Mouse (Mus musculus): ENCODE data around the gene 1110032A03Rik. TPM values are rescaled to one million over a fixed set of nuclear protein-coding genes. Genes with fewer than 3 reads are reported as not detected.

The 1110032A03Rik gene
- polyA plus RNA-seq, 1 experiment from 2014 or later, result 24.5 TPM

DNA sequence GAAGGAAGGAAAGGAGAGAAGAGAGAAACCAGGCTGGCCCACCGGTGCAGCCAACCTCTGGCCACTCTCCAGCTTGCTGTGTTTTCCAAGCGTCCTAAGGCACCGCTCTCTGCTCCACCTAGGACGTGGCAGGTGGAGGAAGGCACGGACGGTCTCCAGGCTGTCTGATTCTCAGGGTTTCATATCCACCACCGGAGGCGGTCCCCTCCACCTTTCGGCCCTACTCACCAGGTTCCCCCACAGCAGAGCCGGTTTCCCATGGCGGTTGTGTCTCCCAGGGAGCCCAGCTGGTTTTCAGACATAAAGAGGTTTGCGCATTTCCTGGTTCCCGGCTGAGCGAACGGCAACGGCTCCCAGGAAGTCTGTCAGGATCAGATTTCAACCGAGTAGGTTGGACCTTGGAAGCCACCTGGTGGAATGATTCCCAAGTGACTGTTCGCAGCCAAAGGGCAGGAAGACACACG, 29.1 kb downstream of the 1110032A03Rik start, which contains the start of gene 2310030G06Rik:
Gene 2310030G06Rik (minus strand): TSS at position 323 of the 464 bp plus-strand sequence.
- peak within 1 kb of the TSS; percentile 85 for H3K27ac ChIP-seq (replicated peaks)
- H3K9ac ChIP-seq, result peak within 1 kb of the TSS; percentile 83
- H3K27me3 ChIP-seq (replicated peaks), result no peaks in the 10 kb centered on the region
- H3K9me3 ChIP-seq, result no peaks in the 10 kb centered on the region
- H3K4me2 ChIP-seq, result peak within 1 kb of the TSS; percentile 75
- no peak for ATAC-seq (ENCODE audit: extremely low read depth, insufficient number of reproducible peaks, low FRiP score, low TSS enrichment)
- peak within 1 kb of the TSS; percentile 62 for H3K4me3 ChIP-seq
- H3K36me3 ChIP-seq, result 0 out of 2 replicates have a peak, but pooled peaks cover 3% of the 10 kb centered on the region
- WGBS, result 2% methylated on average over 19 of the region's 19 CpGs
- peaks cover 65% of the 10 kb centered on the region for H3K4me1 ChIP-seq

DNA sequence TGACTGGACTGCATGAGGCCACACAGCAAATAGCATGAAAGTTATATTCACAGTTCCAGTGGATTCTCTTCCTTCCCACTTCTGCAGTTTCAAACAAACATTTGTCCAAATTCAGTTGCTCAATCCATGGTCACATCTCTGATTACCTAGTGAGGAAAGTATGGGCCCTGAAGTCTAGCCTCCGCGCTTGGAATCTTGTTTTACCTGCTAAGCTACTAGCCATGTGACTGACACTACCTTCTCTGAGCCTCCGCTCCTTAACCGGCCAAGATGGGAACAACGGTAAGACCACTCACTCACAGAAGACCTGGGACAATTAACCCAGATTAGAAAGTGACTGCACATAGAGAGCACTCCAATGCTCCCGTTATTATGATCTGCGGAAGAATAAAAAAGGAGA, 29.5 kb downstream of the 1110032A03Rik start:
- Histone ChIP-seq H3K4me3 (peak overlapping the region; percentile 62), H3K27ac (replicated peaks) (peak overlapping the region; percentile 85), H3K36me3 (0 out of 2 replicates have a peak, but pooled peaks cover 3% of the 10 kb centered on the region), H3K4me2 (peak overlapping the region; percentile 75), H3K9me3 (no peaks in the 10 kb centered on the region), H3K4me1 (peaks cover 61% of the 10 kb centered on the region), H3K9ac (peak overlapping the region; percentile 83), H3K27me3 (replicated peaks) (no peaks in the 10 kb centered on the region)
- 12% methylated on average over 7 of the region's 7 CpGs for WGBS
- no peak for ATAC-seq (ENCODE audit: extremely low read depth, insufficient number of reproducible peaks, low FRiP score, low TSS enrichment)

DNA sequence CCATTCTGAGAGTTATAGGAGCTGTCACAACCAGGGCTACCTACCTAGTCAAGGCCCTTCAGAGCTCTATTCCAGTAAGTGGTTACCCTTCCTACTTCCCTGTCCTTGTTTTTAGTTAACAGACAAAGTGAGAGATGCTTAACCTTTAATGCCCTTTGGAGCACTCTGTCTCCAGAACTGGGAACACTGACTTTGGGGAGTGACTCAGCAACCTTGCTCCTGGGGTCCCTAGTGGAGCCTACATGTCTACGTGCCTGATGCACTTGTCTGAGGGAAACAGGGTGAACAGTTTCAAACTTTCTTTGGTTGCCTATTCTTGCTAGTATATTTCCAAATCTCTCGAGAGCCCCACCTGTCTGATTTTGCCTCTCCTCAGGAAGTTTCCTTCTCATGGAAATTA, 32.6 kb downstream of the 1110032A03Rik start:
- H3K27ac ChIP-seq (replicated peaks), result 0 out of 2 replicates have a peak overlapping the region, but pooled peaks have one; percentile 22
- no peak overlapping the region for H3K4me2 ChIP-seq
- H3K4me1 ChIP-seq, result peaks cover 52% of the 10 kb centered on the region
- H3K4me3 ChIP-seq, result no peak overlapping the region
- no peaks in the 10 kb centered on the region for H3K9me3 ChIP-seq
- 60% methylated on average over 2 of the region's 2 CpGs for WGBS
- no peak for ATAC-seq (ENCODE audit: extremely low read depth, insufficient number of reproducible peaks, low FRiP score, low TSS enrichment)
- 0 out of 2 replicates have a peak, but pooled peaks cover 3% of the 10 kb centered on the region for H3K36me3 ChIP-seq
- H3K9ac ChIP-seq, result no peak overlapping the region
- H3K27me3 ChIP-seq (replicated peaks), result no peaks in the 10 kb centered on the region

DNA sequence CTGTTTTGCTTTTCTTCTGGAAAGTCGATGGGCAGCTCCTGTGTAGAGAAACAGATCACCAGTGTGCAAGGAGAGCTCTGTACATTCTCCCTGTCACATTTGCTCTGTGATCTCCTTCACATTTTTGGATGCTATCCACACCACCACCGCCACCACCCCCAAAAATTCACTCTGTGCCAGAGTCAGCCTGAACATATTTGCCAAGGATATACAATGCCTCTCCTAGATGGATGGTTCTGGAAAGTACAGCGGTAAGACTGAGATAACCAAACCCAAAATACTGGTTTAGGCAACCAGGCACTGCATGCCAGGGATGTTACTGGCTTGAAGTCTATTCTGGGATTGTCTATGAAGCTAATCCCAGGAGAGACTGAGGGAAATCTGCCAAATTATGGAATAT, 33.1 kb downstream of the 1110032A03Rik start:
- no peaks in the 10 kb centered on the region for H3K27me3 ChIP-seq (replicated peaks)
- peaks cover 47% of the 10 kb centered on the region for H3K4me1 ChIP-seq
- WGBS, result 75% methylated on average over 3 of the region's 3 CpGs
- no peaks in the 10 kb centered on the region for H3K9me3 ChIP-seq
- ATAC-seq (ENCODE audit: extremely low read depth, insufficient number of reproducible peaks, low FRiP score, low TSS enrichment), result no peak
- peak overlapping the region; percentile 21; the same call in 1 of the 2 replicates for H3K27ac ChIP-seq (replicated peaks)
- no peak overlapping the region for H3K4me2 ChIP-seq
- H3K9ac ChIP-seq, result no peak overlapping the region
- no peak overlapping the region for H3K4me3 ChIP-seq
- 0 out of 2 replicates have a peak, but pooled peaks cover 3% of the 10 kb centered on the region for H3K36me3 ChIP-seq

DNA sequence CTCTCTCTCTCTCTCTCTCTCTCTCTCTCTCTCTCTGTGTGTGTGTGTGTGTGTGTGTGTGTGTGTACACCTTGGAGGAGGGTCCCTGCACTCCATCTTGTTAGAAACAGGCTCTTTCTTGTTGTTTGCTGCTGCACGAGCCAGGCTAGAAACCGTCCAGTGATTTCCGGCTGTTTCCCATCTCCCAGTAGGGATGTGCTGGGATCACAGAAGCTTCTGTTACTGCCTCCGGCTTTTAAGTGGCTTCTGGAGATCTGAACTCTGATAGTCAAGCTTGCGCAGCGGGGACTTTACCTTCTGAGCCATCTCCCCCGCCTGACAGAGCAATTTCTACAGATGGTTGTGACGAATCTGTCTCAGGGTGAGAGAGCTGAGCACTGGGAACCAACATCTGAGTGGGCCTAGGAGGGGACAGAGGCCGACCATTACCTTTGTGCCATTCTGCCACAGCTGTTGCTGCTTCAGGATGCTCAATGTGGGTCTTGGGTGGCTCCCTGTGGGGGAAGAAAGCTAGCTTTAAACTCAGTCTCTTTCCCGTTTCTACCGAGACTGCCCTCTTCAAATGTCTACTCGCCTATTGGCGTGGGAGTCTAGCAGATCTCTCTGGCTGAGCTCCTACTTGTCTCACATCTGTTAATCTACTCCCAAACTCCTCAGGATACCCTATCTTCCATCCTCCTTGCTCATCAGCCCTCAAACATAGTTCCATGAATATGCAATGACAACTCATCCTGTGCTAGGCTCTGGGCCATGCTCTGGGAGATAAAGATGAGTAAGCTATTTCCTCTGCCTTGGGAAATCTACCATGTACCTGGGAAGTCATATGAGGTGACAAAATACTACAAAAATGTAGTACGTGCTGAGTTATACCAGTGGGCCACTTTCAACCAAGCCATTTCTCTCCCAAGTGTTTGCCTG, 34.2 kb downstream of the 1110032A03Rik start:
- peaks cover 36% of the 10 kb centered on the region for H3K4me1 ChIP-seq
- H3K27me3 ChIP-seq (replicated peaks), result no peaks in the 10 kb centered on the region
- no peak for ATAC-seq (ENCODE audit: extremely low read depth, insufficient number of reproducible peaks, low FRiP score, low TSS enrichment)
- 0 out of 2 replicates have a peak, but pooled peaks cover 3% of the 10 kb centered on the region for H3K36me3 ChIP-seq
- no peaks in the 10 kb centered on the region for H3K9me3 ChIP-seq
- H3K4me2 ChIP-seq, result no peak overlapping the region
- no peak overlapping the region for H3K27ac ChIP-seq (replicated peaks)
- 78% methylated on average over 14 of the region's 14 CpGs for WGBS
- H3K4me3 ChIP-seq, result no peak overlapping the region
- H3K9ac ChIP-seq, result no peak overlapping the region

DNA sequence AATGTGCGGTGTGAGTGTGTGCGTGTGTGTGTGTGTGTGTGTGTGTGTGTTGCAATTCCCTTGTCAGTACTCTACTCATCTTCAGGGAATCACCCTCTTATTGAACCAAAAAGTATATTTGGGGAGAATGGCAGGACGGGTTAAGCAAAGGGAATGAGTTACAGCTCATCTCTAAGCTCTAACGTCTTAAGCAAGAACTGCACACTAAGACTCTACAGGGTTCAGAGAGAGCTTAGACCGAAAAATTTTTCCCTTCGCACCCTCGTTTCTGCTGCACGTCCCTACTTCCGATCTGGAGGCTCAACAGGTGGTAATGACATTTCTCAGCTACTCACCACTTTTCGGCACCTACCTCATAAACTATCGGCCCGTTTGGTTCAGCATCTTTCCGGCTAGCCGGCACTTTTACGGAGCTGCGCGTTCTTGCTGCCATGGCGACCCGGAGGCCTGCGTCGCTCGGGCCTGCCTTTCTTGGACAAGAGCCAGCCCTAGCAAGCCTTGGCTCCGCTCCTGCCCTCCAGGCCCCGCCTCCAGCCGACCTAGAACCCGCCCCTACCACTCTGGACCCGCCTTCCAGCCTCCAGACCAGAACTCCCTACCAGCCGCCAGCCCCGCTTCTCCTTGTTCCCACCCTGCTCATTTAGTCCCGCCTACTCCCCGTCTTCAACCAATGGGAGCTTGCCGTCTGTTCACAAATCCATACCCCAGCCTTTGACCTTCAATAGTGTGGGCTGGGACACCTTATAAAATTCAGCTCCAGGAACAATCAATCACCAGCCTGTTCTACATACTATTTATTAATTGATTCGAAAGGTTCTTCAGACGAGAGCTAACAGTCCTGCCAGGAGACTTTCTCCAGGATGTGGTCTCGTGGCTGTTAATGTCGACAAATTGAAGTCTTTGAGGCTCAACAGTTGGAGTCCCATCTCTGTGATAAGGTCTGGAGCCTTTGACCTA, 36.1 kb downstream of the 1110032A03Rik start, which contains the start of gene Dixdc1:
Gene Dixdc1 (minus strand): TSS at position 604 of the 957 bp plus-strand sequence.
- Histone ChIP-seq H3K4me3 (peak within 1 kb of the TSS; percentile 44), H3K36me3 (0 out of 2 replicates have a peak, but pooled peaks cover 3% of the 10 kb centered on the region), H3K4me2 (peak within 1 kb of the TSS; percentile 71), H3K27ac (replicated peaks) (peak within 1 kb of the TSS; percentile 63), H3K9me3 (no peaks in the 10 kb centered on the region), H3K4me1 (peaks cover 30% of the 10 kb centered on the region), H3K9ac (peak within 1 kb of the TSS; percentile 45; the same call in 1 of the 2 replicates), H3K27me3 (replicated peaks) (no peaks in the 10 kb centered on the region)
- ATAC-seq (ENCODE audit: extremely low read depth, insufficient number of reproducible peaks, low FRiP score, low TSS enrichment), result peak; percentile 90
- 11% methylated on average over 36 of the region's 36 CpGs for WGBS

DNA sequence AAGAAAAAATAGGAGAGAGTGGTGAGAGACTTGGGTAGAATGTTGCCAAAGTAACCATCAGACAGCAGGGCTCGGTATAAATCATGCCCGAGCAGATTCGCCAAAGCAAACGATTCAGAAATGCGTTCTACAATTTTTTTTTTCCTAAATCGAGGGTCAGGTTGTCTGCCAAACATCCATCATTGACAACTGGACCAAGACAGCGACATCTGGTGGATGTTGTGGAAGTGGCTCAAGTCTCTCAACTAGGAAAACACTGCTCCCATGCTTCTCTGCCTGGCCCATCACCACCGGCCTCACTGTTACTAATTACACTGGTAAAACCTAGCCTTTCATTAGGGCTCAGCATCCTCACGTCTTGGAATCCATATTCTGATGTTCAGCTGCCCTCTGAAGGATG, 40.3 kb downstream of the 1110032A03Rik start:
- WGBS, result 2% methylated on average over 9 of the region's 9 CpGs
- no peak for ATAC-seq (ENCODE audit: extremely low read depth, insufficient number of reproducible peaks, low FRiP score, low TSS enrichment)
- H3K9ac ChIP-seq, result no peak overlapping the region
- H3K36me3 ChIP-seq, result no peaks in the 10 kb centered on the region
- H3K4me2 ChIP-seq, result peak overlapping the region; percentile 40; the same call in 1 of the 2 replicates
- no peak overlapping the region for H3K4me3 ChIP-seq
- H3K9me3 ChIP-seq, result no peaks in the 10 kb centered on the region
- no peak overlapping the region for H3K27ac ChIP-seq (replicated peaks)
- H3K4me1 ChIP-seq, result peaks cover 17% of the 10 kb centered on the region
- H3K27me3 ChIP-seq (replicated peaks), result no peaks in the 10 kb centered on the region

DNA sequence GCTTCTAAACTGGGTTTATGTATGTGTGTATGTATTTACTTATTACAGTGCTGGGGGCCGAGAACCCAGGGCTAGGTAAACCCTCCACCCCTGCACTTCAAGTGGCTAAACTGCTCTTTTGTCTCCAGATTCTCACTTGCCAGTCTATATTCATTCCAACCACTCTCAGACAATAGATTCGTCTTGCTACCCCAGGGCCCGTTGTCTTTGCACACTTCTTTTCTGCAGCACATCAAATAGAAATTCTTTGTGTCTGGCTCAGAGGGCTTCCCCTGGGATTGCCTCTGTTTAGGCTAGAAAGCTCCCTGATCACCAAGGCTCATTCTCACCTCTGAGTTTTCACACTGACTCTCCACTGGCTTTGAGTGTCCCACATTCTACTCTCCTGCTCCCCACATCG, 42.8 kb downstream of the 1110032A03Rik start:
- no peak overlapping the region for H3K4me3 ChIP-seq
- H3K4me2 ChIP-seq, result no peak overlapping the region
- 27% methylated on average over 4 of the region's 4 CpGs for WGBS
- no peak overlapping the region for H3K27ac ChIP-seq (replicated peaks)
- no peaks in the 10 kb centered on the region for H3K36me3 ChIP-seq
- ATAC-seq (ENCODE audit: extremely low read depth, insufficient number of reproducible peaks, low FRiP score, low TSS enrichment), result no peak
- no peak overlapping the region for H3K9ac ChIP-seq
- H3K27me3 ChIP-seq (replicated peaks), result no peaks in the 10 kb centered on the region
- H3K4me1 ChIP-seq, result peaks cover 11% of the 10 kb centered on the region
- no peaks in the 10 kb centered on the region for H3K9me3 ChIP-seq

DNA sequence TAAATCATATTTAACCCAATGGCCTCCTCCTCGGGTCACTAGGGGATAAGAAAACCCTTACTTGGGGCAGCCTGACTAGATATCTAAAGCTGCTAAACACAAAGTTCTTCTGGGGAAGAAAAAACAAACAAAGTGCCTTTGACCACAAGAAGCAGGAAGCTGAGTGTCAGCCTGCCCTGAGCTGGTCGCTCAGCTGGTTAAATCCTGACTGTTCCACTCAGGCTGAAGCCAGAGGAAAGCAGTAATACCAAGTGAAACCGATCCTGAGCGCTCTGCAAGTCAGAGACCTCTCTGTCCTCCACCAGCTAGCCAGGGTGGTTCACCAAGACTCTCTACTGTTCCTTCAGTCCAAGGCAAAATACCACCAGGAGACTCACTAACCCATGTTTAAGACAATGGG, 45.7 kb downstream of the 1110032A03Rik start:
- 44% methylated on average over 4 of the region's 4 CpGs for WGBS
- Histone ChIP-seq H3K9ac (0 out of 2 replicates have a peak overlapping the region, but pooled peaks have one; percentile 19), H3K4me3 (no peak overlapping the region), H3K9me3 (no peaks in the 10 kb centered on the region), H3K36me3 (no peaks in the 10 kb centered on the region), H3K4me1 (peaks cover 37% of the 10 kb centered on the region), H3K27me3 (replicated peaks) (no peaks in the 10 kb centered on the region), H3K4me2 (no peak overlapping the region), H3K27ac (replicated peaks) (no peak overlapping the region)
- ATAC-seq (ENCODE audit: extremely low read depth, insufficient number of reproducible peaks, low FRiP score, low TSS enrichment), result no peak

DNA sequence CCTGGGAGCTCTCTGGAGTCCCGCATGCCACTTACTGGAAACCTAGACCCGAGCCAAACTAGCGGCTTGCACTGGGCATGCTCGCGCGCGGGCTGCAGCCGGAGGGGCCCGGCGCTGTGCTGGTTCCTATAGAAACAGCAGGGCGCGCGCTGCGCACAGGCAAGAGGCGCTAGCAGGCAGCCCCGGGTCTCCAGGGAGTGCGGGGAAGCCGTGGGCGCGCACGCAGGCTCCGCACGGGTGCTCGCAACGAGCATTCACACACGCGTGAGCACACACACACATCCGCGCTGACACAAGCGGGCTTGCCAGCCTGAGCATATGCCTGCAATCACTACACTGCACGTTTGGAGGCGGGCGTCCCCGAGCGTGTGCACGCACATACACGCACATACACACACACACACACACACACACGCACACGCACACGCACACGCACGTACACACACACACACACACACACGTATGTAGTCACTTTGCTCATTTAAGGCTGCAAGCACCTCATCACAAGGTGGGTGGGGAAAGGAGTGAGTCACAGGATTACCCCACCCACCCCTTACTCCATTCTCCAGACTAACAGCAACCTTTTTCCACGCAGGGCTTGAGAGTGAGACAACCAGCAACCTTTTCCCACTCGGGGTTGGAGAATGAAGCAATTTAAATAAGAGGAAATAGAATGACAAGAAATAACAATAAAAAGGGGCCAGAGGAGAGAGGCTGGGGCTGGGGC, 47.2 kb downstream of the 1110032A03Rik start:
- H3K36me3 ChIP-seq, result no peaks in the 10 kb centered on the region
- H3K4me1 ChIP-seq, result peaks cover 52% of the 10 kb centered on the region

More for the DNA sequence above, 47.2 kb downstream of the 1110032A03Rik start:
- H3K9ac ChIP-seq, result peak overlapping the region; percentile 91
- H3K27ac ChIP-seq (replicated peaks), result peak overlapping the region; percentile 94
- WGBS, result under 1% methylated on average over 45 of the region's 45 CpGs
- peak overlapping the region; percentile 70 for H3K4me3 ChIP-seq
- no peaks in the 10 kb centered on the region for H3K9me3 ChIP-seq
- H3K27me3 ChIP-seq (replicated peaks), result no peaks in the 10 kb centered on the region
- peak; percentile 69; the same call in 1 of the 2 replicates for ATAC-seq (ENCODE audit: extremely low read depth, insufficient number of reproducible peaks, low FRiP score, low TSS enrichment)
- H3K4me2 ChIP-seq, result peak overlapping the region; percentile 93

All from heart, embryonic 13.5 days (tissue).